Mouse (Mus musculus) embryonic facial prominence, embryonic 12.5 days (tissue): ENCODE measurements around the gene Tspan32. TPM values are rescaled to one million over a fixed set of nuclear protein-coding genes. Genes with fewer than 3 reads are reported as not detected.
A peak's percentile ranks its signal among the peaks of the same experiment; 100 is the strongest.

ENCODE experiments used
- ATAC-seq: fragments of 200-750 bp; cut with Nextera tagmentation; 2 replicates; pipeline ENCODE4 v1.8.0; 2017; ENCODE audit not compliant: insufficient number of reproducible peaks, insufficient read depth, low FRiP score, low TSS enrichment
- H3K27ac ChIP-seq: fragments of 300-500 bp; sonication (generic); 2 replicates; pipeline ENCODE4 v1.5.1; 2016; ENCODE audit warnings: mild to moderate bottlenecking
- H3K27me3 ChIP-seq: fragments of 300-500 bp; sonication (generic); 2 replicates; pipeline ENCODE4 v1.6.1; 2016; ENCODE audit warnings: mild to moderate bottlenecking, moderate library complexity
- H3K36me3 ChIP-seq: fragments of 300-500 bp; sonication (generic); 2 replicates; pipeline ENCODE4 v1.6.1; 2016; ENCODE audit warnings: mild to moderate bottlenecking
- H3K4me1 ChIP-seq: fragments of 300-500 bp; sonication (generic); 2 replicates; pipeline ENCODE4 v1.6.1; 2016
- H3K4me2 ChIP-seq: fragments of 300-500 bp; sonication (generic); replicated peaks from 2 replicates; pipeline ENCODE4 v1.6.1; 2016; ENCODE audit warnings: mild to moderate bottlenecking, moderate library complexity
- H3K4me3 ChIP-seq: fragments of 300-500 bp; sonication (generic); 2 replicates; pipeline ENCODE4 v1.5.1; 2016; ENCODE audit warnings: mild to moderate bottlenecking
- H3K9ac ChIP-seq: fragments of 300-500 bp; sonication (generic); 2 replicates; pipeline ENCODE4 v1.6.1; 2016; ENCODE audit warnings: mild to moderate bottlenecking, moderate library complexity
- H3K9me3 ChIP-seq: fragments of 300-500 bp; sonication (generic); 2 replicates; pipeline ENCODE4 v1.6.1; 2016; ENCODE audit warnings: mild to moderate bottlenecking, moderate library complexity
- WGBS: fragments of 180-500 bp; shearing (Covaris S2); methylation state at CpG from one replicate; pipeline ENCODE4 v1.1.7; 2016; 5-methylcytosine and 5-hydroxymethylcytosine counted together
- polyA plus RNA-seq: library from polyadenylated mRNA; unstranded; fragments of >200 nt; fragmentation: Nextera tagmentation; extraction: Ambion mirVana; gene quantifications from 2 replicates; pipeline ENCODE4 v1.2.1, GENCODE M21; 2016

The Tspan32 gene
- polyA plus RNA-seq, 1 experiment from 2014 or later, result 1.9 TPM

- Histone ChIP-seq H3K27ac (no peak overlapping the region), H3K27me3 (no peaks in the 10 kb centered on the region), H3K9me3 (no peaks in the 10 kb centered on the region), H3K4me1 (peaks cover 21% of the 10 kb centered on the region), H3K36me3 (no peaks in the 10 kb centered on the region), H3K4me3 (no peak overlapping the region), H3K9ac (no peak overlapping the region), H3K4me2 (no peak overlapping the region)
- 89% methylated on average over 3 of the region's 3 CpGs for WGBS
- ATAC-seq, result no peak
Measured at GRCm38 (mm10) chr7:143049841-143050816, 45.3 kb downstream of the Tspan32 start.

GRCm38 (mm10) chr7:143051316-143051715, 46.5 kb downstream of the Tspan32 start:
- ATAC-seq, result no peak
- Histone ChIP-seq H3K9me3 (no peaks in the 10 kb centered on the region), H3K27ac (no peak overlapping the region), H3K4me1 (peaks cover 33% of the 10 kb centered on the region), H3K4me2 (no peak overlapping the region), H3K9ac (no peak overlapping the region), H3K27me3 (no peaks in the 10 kb centered on the region), H3K4me3 (no peak overlapping the region), H3K36me3 (peaks cover 3% of the 10 kb centered on the region; the same call in 1 of the 2 replicates)
- WGBS, result 58% methylated on average over 2 of the region's 2 CpGs

- H3K9me3 ChIP-seq, result no peaks in the 10 kb centered on the region
- H3K27me3 ChIP-seq, result no peaks in the 10 kb centered on the region
- H3K9ac ChIP-seq, result peak within 1 kb of the TSS; percentile 93
- 1% methylated on average over 36 of the region's 37 CpGs for WGBS
- H3K4me3 ChIP-seq, result peak within 1 kb of the TSS; percentile 94
- peaks cover 39% of the 10 kb centered on the region for H3K4me1 ChIP-seq
- H3K27ac ChIP-seq, result peak within 1 kb of the TSS; percentile 89
- H3K4me2 ChIP-seq, result peak within 1 kb of the TSS; percentile 90
- H3K36me3 ChIP-seq, result peaks cover 10% of the 10 kb centered on the region; the same call in 1 of the 2 replicates
- ATAC-seq, result peak; percentile 83
Measured at GRCm38 (mm10) chr7:143052626-143053007, 47.8 kb downstream of the Tspan32 start, which contains the start of gene Cd81. TSS of gene Cd81 (plus strand) at chr7:143052739.

- Histone ChIP-seq H3K27me3 (no peaks in the 10 kb centered on the region), H3K4me1 (peaks cover 43% of the 10 kb centered on the region), H3K36me3 (peaks cover 10% of the 10 kb centered on the region; the same call in 1 of the 2 replicates), H3K4me2 (peak overlapping the region; percentile 90), H3K9ac (peak overlapping the region; percentile 93), H3K4me3 (peak overlapping the region; percentile 94), H3K27ac (peak overlapping the region; percentile 89), H3K9me3 (no peaks in the 10 kb centered on the region)
- peak; percentile 77 for ATAC-seq
- WGBS, result under 1% methylated on average over 46 of the region's 46 CpGs
Measured at GRCm38 (mm10) chr7:143053008-143053899, 48.4 kb downstream of the Tspan32 start.

GRCm38 (mm10) chr7:143053961-143054611, 49.2 kb downstream of the Tspan32 start:
- Histone ChIP-seq H3K4me1 (peaks cover 45% of the 10 kb centered on the region), H3K27ac (no peak overlapping the region)

GRCm38 (mm10) chr7:143054612-143054965, 49.7 kb downstream of the Tspan32 start:
- Histone ChIP-seq H3K9me3 (no peaks in the 10 kb centered on the region), H3K36me3 (peaks cover 16% of the 10 kb centered on the region; the same call in 1 of the 2 replicates), H3K9ac (peak overlapping the region; percentile 93; the same call in 1 of the 2 replicates), H3K4me3 (peak overlapping the region; percentile 94), H3K27ac (no peak overlapping the region; the same call in 1 of the 2 replicates), H3K27me3 (no peaks in the 10 kb centered on the region), H3K4me2 (peak overlapping the region; percentile 90), H3K4me1 (peaks cover 45% of the 10 kb centered on the region)
- 49% methylated on average over 3 of the region's 3 CpGs for WGBS
- ATAC-seq, result no peak

More at GRCm38 (mm10) chr7:143053961-143054611, 49.2 kb downstream of the Tspan32 start:
- no peaks in the 10 kb centered on the region for H3K9me3 ChIP-seq
- H3K36me3 ChIP-seq, result peaks cover 12% of the 10 kb centered on the region; the same call in 1 of the 2 replicates
- H3K9ac ChIP-seq, result peak overlapping the region; percentile 93
- 56% methylated on average over 11 of the region's 11 CpGs for WGBS
- no peaks in the 10 kb centered on the region for H3K27me3 ChIP-seq
- ATAC-seq, result no peak
- H3K4me3 ChIP-seq, result peak overlapping the region; percentile 94
- H3K4me2 ChIP-seq, result peak overlapping the region; percentile 90

- Histone ChIP-seq H3K27ac (no peak overlapping the region; the same call in 1 of the 2 replicates), H3K9ac (no peak overlapping the region; the same call in 1 of the 2 replicates), H3K4me2 (peak overlapping the region; percentile 90), H3K36me3 (peaks cover 18% of the 10 kb centered on the region; the same call in 1 of the 2 replicates), H3K9me3 (no peaks in the 10 kb centered on the region), H3K4me1 (peaks cover 45% of the 10 kb centered on the region), H3K4me3 (peak overlapping the region; percentile 94), H3K27me3 (no peaks in the 10 kb centered on the region)
- ATAC-seq, result no peak
- 89% methylated on average over 3 of the region's 3 CpGs for WGBS
Measured at GRCm38 (mm10) chr7:143055001-143055400, 50.2 kb downstream of the Tspan32 start.

DNA sequence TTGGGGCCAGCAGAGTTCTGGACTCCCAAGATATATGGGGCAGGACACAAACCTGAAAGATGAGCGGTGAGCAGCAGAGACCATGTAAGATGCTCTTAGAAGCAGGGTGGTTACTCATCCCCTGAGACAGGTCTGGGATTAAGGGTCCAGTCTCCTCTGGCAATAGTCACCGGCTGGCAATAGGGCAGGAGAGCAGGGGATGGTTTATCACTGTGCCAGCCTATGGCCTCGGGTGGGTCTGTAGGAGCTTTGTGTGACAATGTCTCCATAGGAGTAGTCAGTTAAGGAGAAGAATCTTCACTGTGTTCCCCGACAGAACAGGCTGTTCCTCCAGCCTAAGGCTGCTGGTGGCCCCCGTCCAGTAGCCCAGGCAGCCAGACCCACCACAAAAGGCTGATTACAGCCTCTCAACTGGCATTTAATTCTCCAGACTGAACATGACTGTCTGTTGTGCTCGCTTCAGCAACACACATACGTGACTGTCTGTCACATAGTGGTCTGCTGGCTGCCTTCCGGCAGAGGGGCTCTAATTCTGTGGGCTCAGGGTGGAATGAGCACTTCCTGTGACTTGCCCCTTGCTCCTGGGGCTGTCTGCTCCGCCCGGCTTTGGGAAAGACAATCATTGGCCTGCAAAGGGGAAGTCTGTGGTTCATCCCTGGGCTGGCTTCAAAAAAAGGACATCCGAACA, 50.8 kb downstream of the Tspan32 start:
- 0 out of 2 replicates have a peak overlapping the region, but pooled peaks have one; percentile 11 for H3K9ac ChIP-seq
- 77% methylated on average over 11 of the region's 11 CpGs for WGBS
- H3K36me3 ChIP-seq, result peaks cover 22% of the 10 kb centered on the region; the same call in 1 of the 2 replicates
- 0 out of 2 replicates have a peak, but pooled peaks have one; percentile 6 for ATAC-seq
- H3K4me2 ChIP-seq, result peak overlapping the region; percentile 90
- no peaks in the 10 kb centered on the region for H3K9me3 ChIP-seq
- peak overlapping the region; percentile 94; the same call in 1 of the 2 replicates for H3K4me3 ChIP-seq
- H3K4me1 ChIP-seq, result peaks cover 45% of the 10 kb centered on the region
- H3K27me3 ChIP-seq, result no peaks in the 10 kb centered on the region
- no peak overlapping the region for H3K27ac ChIP-seq

DNA sequence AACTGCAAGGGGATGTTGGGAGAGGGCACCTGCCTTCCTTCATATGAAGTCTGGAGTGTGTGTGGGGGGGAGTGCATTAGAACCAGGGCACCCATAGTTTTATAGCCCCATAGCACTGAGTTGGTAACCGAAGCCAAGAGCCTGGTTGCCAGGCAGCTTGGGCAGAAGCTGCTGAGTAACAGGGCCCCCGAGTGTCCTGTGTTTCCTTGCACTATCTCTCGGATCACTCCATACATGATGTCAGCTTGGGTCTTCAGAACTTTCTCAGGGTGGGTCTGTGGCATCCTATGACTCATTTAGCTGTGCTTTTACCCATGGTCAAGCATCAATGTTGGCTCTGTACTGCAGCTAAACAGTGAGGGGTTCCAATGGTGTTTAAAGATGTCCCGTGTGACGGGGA, 52.2 kb downstream of the Tspan32 start:
- Histone ChIP-seq H3K27me3 (no peaks in the 10 kb centered on the region), H3K9ac (no peak overlapping the region), H3K4me3 (no peak overlapping the region), H3K9me3 (no peaks in the 10 kb centered on the region), H3K4me2 (no peak overlapping the region), H3K27ac (no peak overlapping the region), H3K4me1 (peaks cover 42% of the 10 kb centered on the region), H3K36me3 (peaks cover 26% of the 10 kb centered on the region)
- WGBS, result 94% methylated on average over 5 of the region's 5 CpGs
- ATAC-seq, result no peak

DNA sequence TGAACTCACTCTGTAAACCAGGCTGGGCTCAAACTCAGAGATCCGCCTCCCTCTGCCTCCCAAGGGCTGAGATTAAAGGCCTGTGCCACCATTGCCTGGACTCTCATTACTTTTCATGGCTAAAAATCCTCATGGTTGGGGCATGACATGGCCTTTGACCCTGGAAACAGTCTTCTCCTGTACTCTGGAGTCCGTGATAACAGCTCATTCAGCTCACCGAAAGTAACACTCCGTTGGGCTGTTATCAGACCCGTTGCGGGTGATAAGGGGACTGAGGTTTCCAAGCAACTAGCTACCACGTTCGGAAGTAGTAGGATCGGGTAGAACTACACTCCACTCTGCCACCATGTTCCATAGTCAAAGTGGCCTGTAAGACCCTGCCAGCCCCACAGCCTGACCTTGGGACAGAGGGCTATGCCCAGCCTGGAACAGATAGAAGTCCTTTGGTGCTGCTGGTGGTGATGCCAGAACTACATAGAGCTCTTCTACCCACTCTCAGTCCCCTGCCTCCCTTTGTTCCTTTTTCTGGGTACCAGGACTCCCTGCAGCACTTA, 52.9 kb downstream of the Tspan32 start:
- H3K27ac ChIP-seq, result peak overlapping the region; percentile 54; the same call in 1 of the 2 replicates
- H3K9me3 ChIP-seq, result no peaks in the 10 kb centered on the region
- ATAC-seq, result no peak
- H3K4me3 ChIP-seq, result no peak overlapping the region
- 81% methylated on average over 9 of the region's 9 CpGs for WGBS
- peaks cover 32% of the 10 kb centered on the region for H3K36me3 ChIP-seq
- no peaks in the 10 kb centered on the region for H3K27me3 ChIP-seq
- no peak overlapping the region for H3K9ac ChIP-seq
- H3K4me2 ChIP-seq, result no peak overlapping the region
- peaks cover 40% of the 10 kb centered on the region for H3K4me1 ChIP-seq
